Mouse (Mus musculus): ENCODE results near the gene Klhl40.

Gene Klhl40

DNA sequence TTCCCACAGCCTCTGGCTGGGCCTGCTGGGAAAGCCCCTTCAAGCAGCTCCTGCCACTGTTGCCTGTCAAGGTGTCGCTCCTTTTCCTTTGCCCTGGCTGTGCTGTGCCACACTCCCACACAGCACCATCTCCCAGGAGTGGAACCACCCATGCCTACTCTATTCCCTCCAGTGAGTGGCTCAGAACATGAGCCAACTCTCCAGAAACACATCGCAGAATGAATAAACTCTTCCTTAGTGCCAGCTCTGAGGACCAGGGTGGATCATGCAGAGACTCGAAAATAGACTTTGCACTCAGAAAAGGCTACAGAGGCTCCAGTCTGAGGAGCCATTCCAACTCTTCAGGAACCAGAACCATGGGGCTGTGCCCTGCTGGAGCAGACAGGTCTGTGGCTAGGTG, 48.9 kb downstream of the Klhl40 start:
- DNase-seq (ENCODE audit: low spot score in 2 of 2): no peak

DNA sequence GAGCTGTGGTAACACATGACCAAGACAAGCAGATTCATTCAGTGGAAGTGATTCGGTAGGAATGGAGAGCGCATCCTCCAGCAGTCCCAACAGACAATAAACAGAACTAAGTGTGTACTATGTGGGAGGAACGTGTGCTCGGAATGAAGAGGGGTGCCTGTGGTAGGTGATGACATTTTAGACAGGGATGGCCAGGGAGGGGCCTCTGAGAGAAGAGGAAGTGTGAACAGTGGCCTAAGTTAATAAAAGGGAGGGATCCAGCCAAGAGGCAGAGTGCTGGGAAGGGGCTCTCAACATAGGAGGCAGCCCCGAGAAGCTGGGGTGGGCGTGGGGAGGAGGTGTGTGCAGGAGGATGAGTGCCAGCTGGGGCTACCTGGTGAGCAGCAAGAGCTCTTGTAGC, 50.9 kb downstream of the Klhl40 start:
- no peak for DNase-seq (ENCODE audit: low spot score in 2 of 2)

DNA sequence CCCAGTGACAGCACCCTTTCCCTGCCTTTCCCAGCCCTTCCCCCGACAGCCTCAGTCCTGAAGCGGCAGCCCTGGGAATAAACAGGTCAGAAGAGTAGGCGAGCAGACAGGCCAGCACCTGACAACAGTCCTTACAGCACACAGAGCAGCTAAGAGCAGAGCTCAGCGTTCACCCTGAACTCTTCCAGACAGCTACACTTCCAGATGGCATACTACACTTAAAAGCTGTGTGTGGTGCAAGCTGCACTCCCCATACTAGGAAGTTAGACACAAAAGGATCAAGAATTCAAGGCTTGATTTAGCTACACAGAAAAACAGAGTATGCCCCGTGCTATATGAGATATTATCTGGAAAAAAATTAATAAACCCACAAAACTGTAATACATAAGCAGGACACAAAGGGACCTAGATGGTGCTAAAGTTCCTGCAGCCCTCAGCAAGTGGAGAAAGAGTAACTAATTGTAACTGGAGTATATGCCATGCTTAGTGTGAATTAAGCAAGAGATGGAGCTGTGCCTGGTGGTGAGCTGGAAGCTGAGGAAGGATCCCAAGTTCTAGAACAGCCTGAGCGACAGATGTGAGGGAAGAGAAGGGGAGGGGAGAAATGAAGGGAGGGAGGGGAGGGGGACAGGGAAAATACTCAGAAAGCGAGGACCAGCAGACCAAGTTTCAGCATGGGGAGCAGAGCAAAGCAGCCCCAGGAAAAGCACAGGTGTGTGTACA, 52.0 kb downstream of the Klhl40 start:
- DNase-seq (ENCODE audit: low spot score in 2 of 2): no peak

DNA sequence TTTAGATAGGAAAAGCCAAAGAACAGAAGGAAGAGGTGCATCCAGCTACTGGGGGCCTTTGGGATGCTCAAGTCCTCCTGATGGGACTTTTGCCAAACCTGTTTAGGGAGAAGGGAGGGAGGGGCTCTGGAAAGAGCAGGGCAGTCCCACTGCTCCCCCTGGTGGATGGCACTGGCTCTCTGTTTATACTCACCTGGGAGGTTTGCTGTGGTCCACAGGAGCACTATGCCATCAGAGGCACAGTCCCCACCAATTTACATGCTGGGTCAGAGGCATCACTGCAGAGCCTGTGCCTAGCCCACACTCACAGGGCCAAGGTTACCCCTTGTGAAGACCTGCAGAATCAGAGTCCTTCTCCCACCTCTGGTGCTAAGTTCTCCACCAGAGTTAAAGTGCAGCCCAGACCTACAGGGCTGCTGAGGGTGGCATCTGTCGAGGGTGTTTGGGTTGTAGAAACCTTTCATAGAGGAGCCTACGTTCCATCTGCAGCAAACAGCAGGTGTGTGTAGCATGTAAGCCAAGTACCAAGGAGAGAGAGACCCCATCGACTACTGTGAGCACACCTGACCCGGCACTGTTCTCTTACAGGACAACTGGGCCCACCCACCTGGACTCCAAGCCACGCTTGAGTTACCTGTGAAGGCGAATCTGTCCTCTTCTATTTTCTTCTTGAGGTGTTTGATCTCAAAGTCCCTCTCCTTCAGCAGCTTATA, 53.0 kb downstream of the Klhl40 start:
- peak; percentile 18 to 54 for DNase-seq (ENCODE audit: low spot score in 2 of 2)

DNA sequence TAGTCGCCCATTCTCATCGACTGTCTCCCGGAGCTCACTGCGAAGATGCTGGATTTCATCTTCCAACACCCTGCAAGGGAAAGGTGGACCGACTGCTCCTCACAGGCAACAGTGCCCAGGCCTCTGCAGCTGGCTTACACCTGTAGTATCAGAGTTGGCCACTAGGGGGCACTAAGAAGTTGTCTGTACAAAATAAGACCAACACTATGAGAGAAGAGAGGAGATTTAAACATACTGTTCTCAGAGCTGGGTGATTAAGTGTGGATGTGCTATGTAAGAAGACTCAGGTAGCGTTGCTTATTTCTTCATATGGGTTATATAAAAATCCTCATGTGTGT, 53.5 kb downstream of the Klhl40 start:
- DNase-seq (ENCODE audit: low spot score in 2 of 2): peak; percentile 75 to 85

All from spleen, postnatal 10 days (tissue).